Mouse (Mus musculus) gonadal fat pad, adult 2 months (tissue): ENCODE measurements at regions not wholly inside any gene's neighbourhood (a gene's known extent, or its start where the extent isn't known, plus 50 kb on each side); places are given as distances from the start of the nearest gene placed in this dataset.

ENCODE experiments used
- DNase-seq: peaks from one replicate; pipeline ENCODE4 v3.0.0-alpha.2; 2012; ENCODE audit warnings: low read depth

GRCm38 (mm10) chr3:110366151-110366550, 115.4 kb upstream of the Prmt6 start:
- DNase-seq, result no peak

GRCm38 (mm10) chr3:110361900-110362299, 111.1 kb upstream of the Prmt6 start:
- no peak for DNase-seq

GRCm38 (mm10) chr3:110356822-110357594, 106.2 kb upstream of the Prmt6 start:
- no peak for DNase-seq

GRCm38 (mm10) chr3:110353654-110354053, 102.9 kb upstream of the Prmt6 start:
- DNase-seq, result no peak

GRCm38 (mm10) chr3:110350075-110350474, 99.3 kb upstream of the Prmt6 start:
- DNase-seq, result no peak

- DNase-seq, result no peak
Observed at GRCm38 (mm10) chr3:110349446-110349845, 98.6 kb upstream of the Prmt6 start.

GRCm38 (mm10) chr3:110344846-110345245, 94.0 kb upstream of the Prmt6 start:
- no peak for DNase-seq

- no peak for DNase-seq
Observed at GRCm38 (mm10) chr3:110340067-110340466, 89.3 kb upstream of the Prmt6 start.

- no peak for DNase-seq
Observed at GRCm38 (mm10) chr3:110339026-110339606, 88.3 kb upstream of the Prmt6 start.

- no peak for DNase-seq
Observed at GRCm38 (mm10) chr3:110329175-110329574, 78.4 kb upstream of the Prmt6 start.

GRCm38 (mm10) chr3:110310270-110310669, 59.5 kb upstream of the Prmt6 start:
- no peak for DNase-seq

GRCm38 (mm10) chr3:110303166-110303565, 52.4 kb upstream of the Prmt6 start:
- DNase-seq, result peak; percentile 67
